Mouse (Mus musculus) midbrain, embryonic 12.5 days (tissue): ENCODE data around the gene Il17ra. TPM values are rescaled to one million over a fixed set of nuclear protein-coding genes. Genes with fewer than 3 reads are reported as not detected.
A peak's percentile ranks its signal among the peaks of the same experiment; 100 is the strongest.

ENCODE experiments used
- ATAC-seq: fragments of 200-750 bp; cut with Nextera tagmentation; 2 replicates; pipeline ENCODE4 v1.8.0; 2017; ENCODE audit warnings: low read depth, moderate TSS enrichment, moderate library complexity; ENCODE audit not compliant: low FRiP score
- H3K27ac ChIP-seq: fragments of 300-500 bp; sonication (generic); replicated peaks from 2 replicates; pipeline ENCODE4 v1.5.1; 2016; ENCODE audit warnings: mild to moderate bottlenecking
- H3K27me3 ChIP-seq: fragments of 300-500 bp; sonication (generic); 2 replicates; pipeline ENCODE4 v1.6.1; 2016; ENCODE audit warnings: mild to moderate bottlenecking
- H3K36me3 ChIP-seq: fragments of 300-500 bp; sonication (generic); 2 replicates; pipeline ENCODE4 v1.6.1; 2016
- H3K4me1 ChIP-seq: fragments of 300-500 bp; sonication (generic); 2 replicates; pipeline ENCODE4 v1.6.1; 2016
- H3K4me2 ChIP-seq: fragments of 300-500 bp; sonication (generic); replicated peaks from 2 replicates; pipeline ENCODE4 v1.6.1; 2016; ENCODE audit warnings: mild to moderate bottlenecking, moderate library complexity
- H3K4me3 ChIP-seq: fragments of 300-500 bp; sonication (generic); 2 replicates; pipeline ENCODE4 v1.5.1; 2016; ENCODE audit warnings: mild to moderate bottlenecking
- H3K9ac ChIP-seq: fragments of 300-500 bp; sonication (generic); replicated peaks from 2 replicates; pipeline ENCODE4 v1.6.1; 2016; ENCODE audit warnings: mild to moderate bottlenecking, moderate library complexity
- H3K9me3 ChIP-seq: fragments of 300-500 bp; sonication (generic); 2 replicates; pipeline ENCODE4 v1.6.1; 2016; ENCODE audit warnings: mild to moderate bottlenecking
- WGBS: fragments of 180-500 bp; shearing (Covaris S2); methylation state at CpG from one replicate; pipeline ENCODE4 v1.1.7; 2016; 5-methylcytosine and 5-hydroxymethylcytosine counted together
- polyA plus RNA-seq: library from polyadenylated mRNA; unstranded; fragments of >200 nt; fragmentation: Nextera tagmentation; extraction: Ambion mirVana; gene quantifications from 2 replicates; pipeline ENCODE4 v1.2.1, GENCODE M21; 2016

The Il17ra gene
- polyA plus RNA-seq, 1 experiment from 2014 or later = 3.6 TPM

DNA sequence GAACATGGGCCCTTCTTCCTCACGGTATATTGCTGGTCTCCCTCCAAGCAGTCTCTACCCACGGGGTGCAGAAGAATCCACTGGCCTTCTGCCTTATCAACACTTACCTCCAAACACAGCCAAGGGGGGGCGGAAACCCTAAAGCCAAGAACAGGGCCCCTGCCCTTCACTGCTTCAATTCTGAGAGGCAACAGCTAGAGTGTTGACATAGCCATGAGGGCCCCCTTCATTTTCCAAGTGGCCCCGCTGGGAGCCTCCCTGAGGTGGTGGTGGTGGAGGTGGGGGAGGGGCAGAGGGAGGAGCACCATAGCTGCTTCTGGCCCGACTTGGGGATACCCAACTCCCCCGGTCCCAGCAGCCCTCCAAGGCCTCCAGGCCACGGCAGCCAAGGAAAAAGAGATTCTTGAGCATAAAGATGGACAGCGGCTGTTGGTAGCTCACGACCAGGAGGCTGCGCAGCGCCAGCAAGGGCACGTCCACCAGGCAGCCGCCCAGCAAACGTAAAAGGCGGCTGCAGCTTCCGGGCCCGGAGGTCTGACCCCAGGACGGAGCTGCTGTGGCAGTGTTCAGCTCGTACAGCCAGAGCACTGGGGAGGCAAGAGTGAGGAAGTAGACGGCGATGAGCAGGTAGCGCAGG is 28.9 kb downstream of the Il17ra start:
- Histone ChIP-seq H3K4me2 (peak overlapping the region; percentile 79), H3K4me1 (peaks cover 40% of the 10 kb centered on the region), H3K27me3 (peaks cover 26% of the 10 kb centered on the region), H3K4me3 (peak overlapping the region; percentile 79), H3K27ac (no peak overlapping the region), H3K9me3 (no peaks in the 10 kb centered on the region), H3K36me3 (no peaks in the 10 kb centered on the region), H3K9ac (peak overlapping the region; percentile 87)
- WGBS = 12% methylated on average over 22 of the region's 22 CpGs
- ATAC-seq = no peak

- Histone ChIP-seq H3K4me1 (peaks cover 40% of the 10 kb centered on the region), H3K9ac (peak overlapping the region; percentile 87)
Observed at GRCm38 (mm10) chr6:120492499-120493373, 29.7 kb downstream of the Il17ra start.

GRCm38 (mm10) chr6:120493374-120494181 is 30.5 kb downstream of the Il17ra start, which contains the start of gene Tmem121b:
Tmem121b (minus strand) TSS chr6:120493807.
- peak; percentile 88 for ATAC-seq
- WGBS = under 1% methylated on average over 46 of the region's 84 CpGs

More at GRCm38 (mm10) chr6:120492499-120493373, 29.7 kb downstream of the Il17ra start:
- Histone ChIP-seq H3K36me3 (no peaks in the 10 kb centered on the region), H3K4me3 (peak overlapping the region; percentile 79), H3K9me3 (no peaks in the 10 kb centered on the region), H3K27me3 (peaks cover 26% of the 10 kb centered on the region), H3K4me2 (peak overlapping the region; percentile 79), H3K27ac (peak overlapping the region; percentile 97)
- peak; percentile 11 for ATAC-seq
- WGBS = 2% methylated on average over 92 of the region's 95 CpGs

DNA sequence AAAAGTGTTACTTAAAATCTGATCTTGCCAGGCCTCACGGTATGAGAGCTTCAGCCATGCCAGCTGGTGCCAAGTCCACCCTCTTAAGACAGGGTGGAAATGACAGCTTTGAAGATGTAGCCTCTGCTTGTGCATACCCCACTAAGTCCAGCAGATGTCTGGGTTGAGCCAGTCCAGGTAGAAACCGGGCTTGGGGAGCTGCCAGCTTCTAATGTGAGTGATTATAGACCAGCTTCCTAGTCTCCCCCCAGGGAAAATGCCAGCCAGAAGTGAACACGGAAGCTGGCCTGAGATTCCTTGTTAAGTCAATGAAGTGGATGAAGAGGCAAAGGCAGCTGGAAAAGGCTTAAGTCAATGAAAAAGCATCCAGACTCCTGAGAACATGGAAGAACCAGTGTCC is 33.5 kb downstream of the Il17ra start:
- no peak overlapping the region for H3K4me2 ChIP-seq
- peaks cover 26% of the 10 kb centered on the region for H3K4me1 ChIP-seq
- no peak overlapping the region for H3K27ac ChIP-seq
- H3K4me3 ChIP-seq = no peak overlapping the region
- H3K36me3 ChIP-seq = no peaks in the 10 kb centered on the region
- H3K27me3 ChIP-seq = peaks cover 17% of the 10 kb centered on the region
- ATAC-seq = no peak
- H3K9me3 ChIP-seq = peaks cover 6% of the 10 kb centered on the region
- no peak overlapping the region for H3K9ac ChIP-seq
- WGBS = 68% methylated on average over 3 of the region's 3 CpGs

More at GRCm38 (mm10) chr6:120493374-120494181, 30.5 kb downstream of the Il17ra start, which contains the start of gene Tmem121b:
- Histone ChIP-seq H3K4me1 (peaks cover 40% of the 10 kb centered on the region), H3K4me3 (peak within 1 kb of the TSS; percentile 79), H3K4me2 (peak within 1 kb of the TSS; percentile 79), H3K27me3 (peaks cover 26% of the 10 kb centered on the region), H3K9me3 (no peaks in the 10 kb centered on the region), H3K27ac (peak within 1 kb of the TSS; percentile 97), H3K9ac (peak within 1 kb of the TSS; percentile 87), H3K36me3 (no peaks in the 10 kb centered on the region)

DNA sequence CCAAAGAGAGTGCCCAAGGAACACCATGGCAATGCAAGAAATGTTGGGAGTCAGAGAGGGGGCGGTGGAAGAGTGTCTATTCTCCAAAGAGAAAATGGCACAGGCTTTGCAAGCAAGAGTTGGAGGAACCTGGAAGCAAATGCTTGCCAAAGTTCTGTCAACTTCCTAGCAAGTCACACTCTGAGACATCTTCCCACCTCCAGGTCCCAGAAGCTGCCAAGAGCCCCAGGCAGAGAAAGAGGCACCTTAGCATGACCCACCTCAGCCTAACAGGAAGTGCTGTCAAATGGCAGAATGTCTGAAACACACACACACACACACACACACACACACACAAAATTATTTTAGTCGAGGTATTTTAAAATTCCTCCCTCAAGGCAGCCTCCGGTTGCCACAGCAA is 41.0 kb downstream of the Il17ra start:
- no peak for ATAC-seq
- WGBS = 79% methylated on average over 3 of the region's 3 CpGs
- H3K4me3 ChIP-seq = no peak overlapping the region
- peaks cover 7% of the 10 kb centered on the region; the same call in 1 of the 2 replicates for H3K36me3 ChIP-seq
- no peak overlapping the region for H3K9ac ChIP-seq
- peaks cover 6% of the 10 kb centered on the region for H3K9me3 ChIP-seq
- H3K4me2 ChIP-seq = no peak overlapping the region
- H3K4me1 ChIP-seq = no peaks in the 10 kb centered on the region
- H3K27me3 ChIP-seq = no peaks in the 10 kb centered on the region
- H3K27ac ChIP-seq = no peak overlapping the region

GRCm38 (mm10) chr6:120505531-120505930 is 42.5 kb downstream of the Il17ra start:
- Histone ChIP-seq H3K9ac (no peak overlapping the region), H3K4me3 (no peak overlapping the region), H3K4me1 (no peaks in the 10 kb centered on the region), H3K36me3 (peaks cover 18% of the 10 kb centered on the region), H3K4me2 (no peak overlapping the region), H3K27ac (no peak overlapping the region), H3K27me3 (no peaks in the 10 kb centered on the region), H3K9me3 (peaks cover 2% of the 10 kb centered on the region; the same call in 1 of the 2 replicates)
- 77% methylated on average over 4 of the region's 4 CpGs for WGBS
- no peak for ATAC-seq

- no peak overlapping the region for H3K27ac ChIP-seq
- WGBS = 92% methylated on average over 4 of the region's 4 CpGs
- H3K36me3 ChIP-seq = peaks cover 39% of the 10 kb centered on the region
- H3K9ac ChIP-seq = no peak overlapping the region
- H3K4me2 ChIP-seq = no peak overlapping the region
- H3K4me3 ChIP-seq = no peak overlapping the region
- H3K27me3 ChIP-seq = no peaks in the 10 kb centered on the region
- ATAC-seq = no peak
- H3K4me1 ChIP-seq = no peaks in the 10 kb centered on the region
- no peaks in the 10 kb centered on the region for H3K9me3 ChIP-seq
Observed at GRCm38 (mm10) chr6:120508645-120509044, 45.6 kb downstream of the Il17ra start.

DNA sequence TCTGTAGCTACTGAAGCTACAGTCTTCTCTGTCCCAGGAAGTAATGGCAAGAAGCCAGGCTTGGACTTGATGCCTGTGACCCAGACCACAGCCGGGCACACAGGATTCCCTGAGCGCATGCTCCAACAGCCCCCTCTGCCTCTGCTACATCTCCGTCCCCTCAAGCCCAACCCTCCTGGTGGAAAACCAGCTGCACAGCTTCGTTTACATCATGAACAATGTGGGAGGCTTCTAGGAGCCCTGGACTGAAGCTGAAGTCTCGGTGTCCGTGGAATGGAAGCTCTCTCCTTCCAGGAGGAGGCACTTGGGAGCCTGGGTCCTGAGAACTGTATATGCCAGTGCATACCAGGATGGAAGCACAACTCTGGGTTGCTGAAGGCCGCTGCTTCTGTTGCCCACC is 46.9 kb downstream of the Il17ra start:
- ATAC-seq = no peak
- no peak overlapping the region for H3K4me3 ChIP-seq
- H3K9ac ChIP-seq = no peak overlapping the region
- H3K4me1 ChIP-seq = no peaks in the 10 kb centered on the region
- H3K36me3 ChIP-seq = peaks cover 50% of the 10 kb centered on the region
- WGBS = 90% methylated on average over 7 of the region's 7 CpGs
- no peak overlapping the region for H3K4me2 ChIP-seq
- no peaks in the 10 kb centered on the region for H3K9me3 ChIP-seq
- no peaks in the 10 kb centered on the region for H3K27me3 ChIP-seq
- H3K27ac ChIP-seq = no peak overlapping the region

GRCm38 (mm10) chr6:120510425-120510824 is 47.4 kb downstream of the Il17ra start:
- no peak overlapping the region for H3K9ac ChIP-seq
- no peak overlapping the region for H3K27ac ChIP-seq
- H3K9me3 ChIP-seq = no peaks in the 10 kb centered on the region
- no peaks in the 10 kb centered on the region for H3K27me3 ChIP-seq
- 84% methylated on average over 8 of the region's 8 CpGs for WGBS
- peaks cover 50% of the 10 kb centered on the region for H3K36me3 ChIP-seq
- H3K4me1 ChIP-seq = no peaks in the 10 kb centered on the region
- no peak for ATAC-seq
- H3K4me3 ChIP-seq = no peak overlapping the region
- H3K4me2 ChIP-seq = no peak overlapping the region

DNA sequence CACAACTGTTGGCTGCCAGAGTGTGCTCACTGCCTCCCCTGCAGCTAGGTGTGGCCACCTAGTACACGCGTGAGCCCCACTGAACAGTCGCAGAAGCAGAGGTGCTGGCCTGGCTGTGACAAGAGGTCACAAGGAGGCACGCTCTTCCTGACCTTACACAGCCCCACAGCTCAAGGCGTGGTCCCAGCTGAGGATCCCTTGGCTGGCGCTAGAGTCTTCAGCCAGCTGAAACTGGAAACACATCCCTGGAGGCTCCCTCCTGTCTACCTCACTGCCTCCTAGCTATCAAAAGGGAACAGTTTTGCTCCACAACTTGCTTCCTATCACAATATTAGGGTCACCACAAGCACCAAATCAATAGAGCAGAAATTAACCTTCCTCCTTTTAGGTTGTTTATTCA is 48.2 kb downstream of the Il17ra start:
- Histone ChIP-seq H3K36me3 (peaks cover 50% of the 10 kb centered on the region), H3K9ac (no peak overlapping the region), H3K27me3 (no peaks in the 10 kb centered on the region), H3K4me1 (no peaks in the 10 kb centered on the region), H3K27ac (no peak overlapping the region), H3K4me3 (no peak overlapping the region), H3K9me3 (no peaks in the 10 kb centered on the region), H3K4me2 (no peak overlapping the region)
- 87% methylated on average over 6 of the region's 6 CpGs for WGBS
- no peak for ATAC-seq

GRCm38 (mm10) chr6:120516422-120516821 is 53.4 kb downstream of the Il17ra start:
- no peak overlapping the region for H3K4me2 ChIP-seq
- H3K36me3 ChIP-seq = peaks cover 60% of the 10 kb centered on the region
- no peaks in the 10 kb centered on the region for H3K9me3 ChIP-seq
- H3K4me3 ChIP-seq = no peak overlapping the region
- 97% methylated on average over 4 of the region's 4 CpGs for WGBS
- H3K27me3 ChIP-seq = no peaks in the 10 kb centered on the region
- no peak for ATAC-seq
- no peak overlapping the region for H3K9ac ChIP-seq
- no peaks in the 10 kb centered on the region for H3K4me1 ChIP-seq
- no peak overlapping the region for H3K27ac ChIP-seq
